Comparison of ENCODE assay signal across 16 mouse cellular contexts in genomic region chr9:67121691-67122090, GRCm38 (mm10).
"Had no signal": no experiment of that assay in that cellular context is flagged by ENCODE, and none has a peak within 500 bp of the region (broad histone marks: within the 10 kb centered on the region; RNA-seq: fewer than 3 reads in every experiment).

No protein-coding gene starts in this region.

- H3K27me3 ChIP-seq: liver, embryonic 15.5 days; midbrain, embryonic 15.5 days; neural tube, embryonic 12.5 days; stomach, embryonic 15.5 days had no signal

- H3K36me3 ChIP-seq: limb, embryonic 10.5 days; liver, embryonic 15.5 days; midbrain, embryonic 15.5 days; neural tube, embryonic 12.5 days; stomach, embryonic 15.5 days had no signal

- ATAC-seq: midbrain, embryonic 15.5 days had no signal

- H3K4me2 ChIP-seq: liver, embryonic 11.5 days; liver, embryonic 15.5 days; midbrain, embryonic 11.5 days; midbrain, embryonic 15.5 days; neural tube, embryonic 12.5 days; stomach, embryonic 15.5 days had no signal

- H3K9me3 ChIP-seq: limb, embryonic 10.5 days; liver, embryonic 15.5 days; megakaryocyte, embryonic 14.5 days; midbrain, embryonic 15.5 days; neural tube, embryonic 12.5 days; stomach, embryonic 15.5 days had no signal

- H3K4me3 ChIP-seq: left cerebral cortex, adult 2 months; limb, embryonic 10.5 days; liver, embryonic 15.5 days; megakaryocyte, embryonic 14.5 days; midbrain, embryonic 15.5 days; neural tube, embryonic 12.5 days; stomach, embryonic 15.5 days had no signal

- H3K4me1 ChIP-seq: liver, embryonic 15.5 days; megakaryocyte, embryonic 14.5 days; midbrain, embryonic 15.5 days; neural tube, embryonic 12.5 days; stomach, embryonic 15.5 days had no signal

- H3K27ac ChIP-seq: left cerebral cortex, adult 2 months; limb, embryonic 10.5 days; liver, embryonic 15.5 days; macrophage; midbrain, embryonic 15.5 days; neural tube, embryonic 12.5 days; stomach, embryonic 15.5 days had no signal

- H3K9ac ChIP-seq: liver, embryonic 15.5 days; midbrain, embryonic 15.5 days; neural tube, embryonic 12.5 days; stomach, embryonic 15.5 days had no signal

- DNase-seq: kidney, adult 8-10 months; kidney, postnatal 25 days; lung, adult 2 months; retina, postnatal 1 day; right cerebral cortex, postnatal 4 days; thymus, postnatal 4 days had no signal
